Mouse (Mus musculus) bone marrow, adult 2 months (tissue): ENCODE measurements around the gene Ddx5.

ENCODE experiments used
- CTCF ChIP-seq: fragments of 200-500 bp; IDR thresholded peaks from 2 replicates; pipeline ENCODE4 v1.5.1; 2011; ENCODE audit warnings: low read length, control low read depth; ENCODE audit not compliant: control insufficient read depth, insufficient read depth
- POLR2A ChIP-seq: fragments of 200-500 bp; IDR thresholded peaks from 2 replicates; pipeline ENCODE4 v1.6.1; 2011; ENCODE audit warnings: low read depth, mild to moderate bottlenecking, control low read depth, low read length, borderline replicate concordance; ENCODE audit not compliant: control insufficient read depth

- TF ChIP-seq CTCF (no peak), POLR2A (no peak)
These were observed 21.5 kb downstream of the Ddx5 start for GRCm38 (mm10) chr11:106767516-106767915.
